Comparison of ENCODE assay signal across 10 mouse cellular contexts in genomic region chr2:122636686-122637085, GRCm38 (mm10). TPM values are rescaled to one million over a fixed set of nuclear protein-coding genes. Genes with fewer than 3 reads are reported as not detected.
DNase-seq lines count a peak whose midpoint lies in the region; ATAC-seq and TF ChIP-seq lines count a peak whose summit lies in the region.
"Had no signal": no experiment of that assay in that cellular context is flagged by ENCODE, and none has a peak within 500 bp of the region (broad histone marks: within the 10 kb centered on the region; RNA-seq: fewer than 3 reads in every experiment).

Gene AA467197 (plus strand): TSS chr2:122636986.

- H3K36me3 ChIP-seq in thymus, adult 2 months (ENCODE audit: control insufficient read depth, insufficient read depth, low read length) = peaks cover 12% of the 10 kb centered on the region; the same call in 1 of the 2 replicates
- H3K36me3 ChIP-seq in heart, embryonic 16.5 days (ENCODE audit: control insufficient read depth, insufficient read depth) = peaks cover 8% of the 10 kb centered on the region
- no peaks in the 10 kb centered on the region; the same call in none of the 2 replicates for H3K36me3 ChIP-seq in liver, embryonic 14.5 days (replicated peaks; ENCODE audit: control insufficient read depth, insufficient read depth, low read depth)
- peaks cover 6% of the 10 kb centered on the region; the same call in 1 of the 2 replicates for H3K36me3 ChIP-seq in stomach, postnatal 0 days (ENCODE audit: control insufficient read depth, insufficient read depth, low read length)

- H3K4me2 ChIP-seq in heart, embryonic 16.5 days (ENCODE audit: low read depth, low read length) = peak within 1 kb of the TSS; percentile 84
- H3K4me2 ChIP-seq in liver, embryonic 14.5 days (ENCODE audit: low read depth) = peak within 1 kb of the TSS; percentile 42
- H3K4me2 ChIP-seq in stomach, postnatal 0 days (replicated peaks; ENCODE audit: low read depth) = peak within 1 kb of the TSS; percentile 58

- no peaks in the 10 kb centered on the region for H3K9me3 ChIP-seq in heart, embryonic 16.5 days (replicated peaks; ENCODE audit: control insufficient read depth, low read length)
- no peaks in the 10 kb centered on the region for H3K9me3 ChIP-seq in liver, embryonic 14.5 days (ENCODE audit: control insufficient read depth, low read length)
- no peaks in the 10 kb centered on the region for H3K9me3 ChIP-seq in stomach, postnatal 0 days (ENCODE audit: control insufficient read depth, low read length)

- TF ChIP-seq POLR2A in thymus, adult 2 months (IDR thresholded peaks at IDR 0.05; ENCODE audit: control insufficient read depth, extremely low read depth, insufficient read depth, low read length, poor library complexity) = no peak

- H3K9ac ChIP-seq in heart, embryonic 16.5 days (ENCODE audit: low read length) = peak within 1 kb of the TSS; percentile 56
- no peak within 1 kb of the TSS for H3K9ac ChIP-seq in liver, embryonic 14.5 days (replicated peaks)
- peak within 1 kb of the TSS; percentile 28; the same call in 1 of the 2 replicates for H3K9ac ChIP-seq in stomach, postnatal 0 days (ENCODE audit: low read length)

- H3K4me3 ChIP-seq in thymus, adult 2 months (ENCODE audit: control insufficient read depth, insufficient read depth, low read length) = peak within 1 kb of the TSS; percentile 46
- H3K4me3 ChIP-seq in heart, embryonic 16.5 days (ENCODE audit: low read length) = peak within 1 kb of the TSS; percentile 55
- H3K4me3 ChIP-seq in liver, embryonic 14.5 days (ENCODE audit: insufficient read depth in 1 of 2, low read depth in 2 of 2, low read length in 2 of 2) = peak within 1 kb of the TSS in 1 of 2 experiments; percentile 6; a peak in 1 of 4 replicates
- peak within 1 kb of the TSS; percentile 40 for H3K4me3 ChIP-seq in stomach, postnatal 0 days (ENCODE audit: low read depth, low read length)

- peaks cover 4% of the 10 kb centered on the region for H3K4me1 ChIP-seq in thymus, adult 2 months (replicated peaks; ENCODE audit: control insufficient read depth, insufficient read depth, low read length)
- H3K4me1 ChIP-seq in heart, embryonic 16.5 days (ENCODE audit: control insufficient read depth, insufficient read depth, low read length) = peaks cover 4% of the 10 kb centered on the region
- H3K4me1 ChIP-seq in liver, embryonic 14.5 days (replicated peaks; ENCODE audit: control insufficient read depth in 2 of 2, insufficient read depth in 2 of 2, low read length in 1 of 2) = peaks cover 0 to 1% of the 10 kb centered on the region in 2 experiments; a peak in 1 of 4 replicates
- H3K4me1 ChIP-seq in stomach, postnatal 0 days (replicated peaks; ENCODE audit: control insufficient read depth, insufficient read depth) = peaks cover 4% of the 10 kb centered on the region; the same call in 1 of the 2 replicates

- no peak for DNase-seq in thymus, adult 2 months
- no peak for DNase-seq in thymus, postnatal 25 days
- DNase-seq in liver, embryonic 14.5 days (ENCODE audit: low read depth in 3 of 3, low spot score in 3 of 3) = no peak
- DNase-seq in stomach, postnatal 0 days (ENCODE audit: low spot score) = no peak
- no peak for DNase-seq in layer of hippocampus, adult 11-12 months (ENCODE audit: low spot score)
- no peak for DNase-seq in right cerebral cortex, postnatal 10 days (ENCODE audit: low spot score in 2 of 2)
- DNase-seq: adrenal gland, postnatal 10 days; kidney, adult 11 months; thymus, postnatal 14 days had no signal

- no peak within 1 kb of the TSS for H3K27ac ChIP-seq in thymus, adult 2 months (ENCODE audit: control insufficient read depth, insufficient read depth, low read length)
- H3K27ac ChIP-seq in heart, embryonic 16.5 days (ENCODE audit: low read length) = no peak within 1 kb of the TSS
- no peak within 1 kb of the TSS for H3K27ac ChIP-seq in liver, embryonic 14.5 days
- H3K27ac ChIP-seq in stomach, postnatal 0 days (replicated peaks) = no peak within 1 kb of the TSS

- TF ChIP-seq EP300 in liver, embryonic 14.5 days (IDR thresholded peaks at IDR 0.05; ENCODE audit: low read depth) = no peak
- no peak for TF ChIP-seq EP300 in stomach, postnatal 0 days (optimal IDR thresholded peaks at IDR 0.05)

- WGBS in thymus, adult 2 months = 50% methylated on average over 3 of the region's 3 CpGs
- 53% methylated on average over 3 of the region's 3 CpGs for WGBS in heart, embryonic 16.5 days
- 44% methylated on average over 3 of the region's 3 CpGs for WGBS in liver, embryonic 14.5 days (ENCODE audit: insufficient replicate concordance)
- WGBS in stomach, postnatal 0 days = 43% methylated on average over 3 of the region's 3 CpGs

- TF ChIP-seq CTCF in thymus, adult 2 months (IDR thresholded peaks at IDR 0.05; ENCODE audit: borderline replicate concordance, control insufficient read depth, extremely low read depth, insufficient read depth, low read length, poor library complexity) = no peak
- no peak for TF ChIP-seq CTCF in liver, embryonic 14.5 days (IDR thresholded peaks at IDR 0.05; ENCODE audit: low read depth)
- no peak for TF ChIP-seq CTCF in stomach, postnatal 0 days (IDR thresholded peaks at IDR 0.05; ENCODE audit: low read depth)

- no peak for ATAC-seq in heart, embryonic 16.5 days (replicated peaks; ENCODE audit: extremely low read depth, insufficient read depth, low FRiP score)
- ATAC-seq in liver, embryonic 14.5 days (ENCODE audit: insufficient read depth) = no peak
- ATAC-seq in stomach, postnatal 0 days (ENCODE audit: low FRiP score, low TSS enrichment) = no peak

- no peaks in the 10 kb centered on the region for H3K27me3 ChIP-seq in thymus, adult 2 months (ENCODE audit: control insufficient read depth, insufficient read depth, low read length)
- no peaks in the 10 kb centered on the region for H3K27me3 ChIP-seq in heart, embryonic 16.5 days (ENCODE audit: control insufficient read depth, insufficient read depth, low read length)
- peaks cover 8% of the 10 kb centered on the region; the same call in 1 of the 2 replicates for H3K27me3 ChIP-seq in liver, embryonic 14.5 days (ENCODE audit: control insufficient read depth, insufficient read depth, low read length)
- H3K27me3 ChIP-seq in stomach, postnatal 0 days (ENCODE audit: control insufficient read depth, insufficient read depth, low read length) = no peaks in the 10 kb centered on the region

RNA-seq across cellular contexts. Expression of gene AA467197, which starts in this region (rescaled TPM):
- 2.6 and 4.4 TPM in 2 replicates for polyA plus RNA-seq in thymus, adult 2 months (2012; rRNA removed)
- 0.90 and 4.4 TPM in 2 replicates for polyA plus RNA-seq in heart, embryonic 16.5 days (2015; fragmentation: Nextera tagmentation; extraction: Ambion mirVana)
- 0.06 and 0.16 TPM in 2 replicates for polyA plus RNA-seq in liver, embryonic 14.5 days (2012; rRNA removed)
- 0.30 and 0.37 TPM in 2 replicates for polyA plus RNA-seq in liver, embryonic 14.5 days (2014; fragmentation: Nextera tagmentation; extraction: Ambion mirVana)
- 193 and 201 TPM in 2 replicates for polyA plus RNA-seq in stomach, postnatal 0 days (2015; fragmentation: Nextera tagmentation; extraction: Ambion mirVana)

Comparison
In these comparisons a context has a peak if more than half of its experiments do, and no peak if none do; other contexts are left out.
1. RNA of gene AA467197 (polyA plus RNA-seq): 193 to 201 TPM in stomach, postnatal 0 days; 0.90 to 4.4 TPM in heart, embryonic 16.5 days, 2.6 to 4.4 TPM in thymus, adult 2 months and 0.06 to 0.37 TPM in liver, embryonic 14.5 days; every median in the first group is over 10 times any median in the second.
2. Peak in every context shown above with its lines, with median percentiles within 50 percentile points of each other: H3K4me2 ChIP-seq.